Mouse (Mus musculus) forebrain, embryonic 12.5 days (tissue): Measurements from ENCODE around the gene Phc2. TPM values are rescaled to one million over a fixed set of nuclear protein-coding genes. Genes with fewer than 3 reads are reported as not detected.
A peak's percentile ranks its signal among the peaks of the same experiment; 100 is the strongest.

Experiments used
- ATAC-seq: fragments of 200-750 bp; cut with Nextera tagmentation; 2 replicates; pipeline ENCODE4 v1.8.0; 2017; ENCODE audit warnings: moderate TSS enrichment; ENCODE audit not compliant: low FRiP score
- H3K27ac ChIP-seq: fragments of 300-500 bp; sonication (generic); 2 replicates; pipeline ENCODE4 v1.5.1; 2016; ENCODE audit warnings: mild to moderate bottlenecking
- H3K27me3 ChIP-seq: fragments of 300-500 bp; sonication (generic); 2 replicates; pipeline ENCODE4 v1.6.1; 2016; ENCODE audit warnings: mild to moderate bottlenecking
- H3K36me3 ChIP-seq: fragments of 300-500 bp; sonication (generic); replicated peaks from 2 replicates; pipeline ENCODE4 v1.6.1; 2016; ENCODE audit warnings: mild to moderate bottlenecking
- H3K4me1 ChIP-seq: fragments of 300-500 bp; sonication (generic); 2 replicates; pipeline ENCODE4 v1.6.1; 2016
- H3K4me2 ChIP-seq: fragments of 300-500 bp; sonication (generic); 2 replicates; pipeline ENCODE4 v1.6.1; 2016; ENCODE audit warnings: mild to moderate bottlenecking, moderate library complexity
- H3K4me3 ChIP-seq: fragments of 300-500 bp; sonication (generic); replicated peaks from 2 replicates; pipeline ENCODE4 v1.5.1; 2016; ENCODE audit warnings: mild to moderate bottlenecking
- H3K9ac ChIP-seq: fragments of 300-500 bp; sonication (generic); 2 replicates; pipeline ENCODE4 v1.6.1; 2016; ENCODE audit warnings: mild to moderate bottlenecking
- H3K9me3 ChIP-seq: fragments of 300-500 bp; sonication (generic); 2 replicates; pipeline ENCODE4 v1.6.1; 2016
- WGBS: fragments of 180-500 bp; shearing (Covaris S2); methylation state at CpG from one replicate; pipeline ENCODE4 v1.1.7; 2016; 5-methylcytosine and 5-hydroxymethylcytosine counted together
- polyA plus RNA-seq: library from polyadenylated mRNA; unstranded; fragments of >200 nt; fragmentation: Nextera tagmentation; extraction: Ambion mirVana; gene quantifications from 2 replicates; pipeline ENCODE4 v1.2.1, GENCODE M21; 2016

Phc2 gene
- polyA plus RNA-seq, 1 experiment from 2014 or later = 148 TPM

DNA sequence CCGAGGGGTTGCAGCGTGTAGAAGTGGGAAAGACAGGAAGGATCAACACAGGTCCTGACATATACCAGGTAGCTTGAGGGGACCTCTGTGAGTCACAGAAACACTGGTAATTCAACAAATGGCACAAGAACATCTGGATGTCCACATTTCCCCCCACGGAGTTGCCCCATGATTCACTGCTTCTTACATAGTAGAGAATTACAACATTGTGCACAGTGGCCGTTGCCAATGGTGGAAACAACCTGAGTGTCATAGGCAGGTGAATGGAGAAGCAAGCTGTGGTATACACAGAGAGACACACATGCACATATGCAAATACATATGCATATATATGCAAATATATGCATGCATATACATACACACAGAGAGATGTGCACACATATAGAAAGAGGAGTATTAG lies 45.4 kb downstream of the Phc2 start:
- ATAC-seq = no peak
- H3K27ac ChIP-seq = no peak overlapping the region
- no peaks in the 10 kb centered on the region for H3K9me3 ChIP-seq
- H3K36me3 ChIP-seq = no peaks in the 10 kb centered on the region
- 93% methylated on average over 4 of the region's 4 CpGs for WGBS
- no peak overlapping the region for H3K4me3 ChIP-seq
- H3K4me2 ChIP-seq = no peak overlapping the region
- peaks cover 15% of the 10 kb centered on the region for H3K4me1 ChIP-seq
- H3K27me3 ChIP-seq = no peaks in the 10 kb centered on the region
- no peak overlapping the region for H3K9ac ChIP-seq

- Histone ChIP-seq H3K4me2 (no peak overlapping the region), H3K4me3 (no peak overlapping the region), H3K27me3 (no peaks in the 10 kb centered on the region), H3K4me1 (peaks cover 14% of the 10 kb centered on the region), H3K27ac (no peak overlapping the region), H3K9ac (no peak overlapping the region), H3K9me3 (no peaks in the 10 kb centered on the region), H3K36me3 (no peaks in the 10 kb centered on the region)
- ATAC-seq = no peak; the same call in 1 of the 2 replicates
- 60% methylated on average over 2 of the region's 2 CpGs for WGBS
Observed at GRCm38 (mm10) chr4:128700543-128700942, 46.0 kb downstream of the Phc2 start.

DNA sequence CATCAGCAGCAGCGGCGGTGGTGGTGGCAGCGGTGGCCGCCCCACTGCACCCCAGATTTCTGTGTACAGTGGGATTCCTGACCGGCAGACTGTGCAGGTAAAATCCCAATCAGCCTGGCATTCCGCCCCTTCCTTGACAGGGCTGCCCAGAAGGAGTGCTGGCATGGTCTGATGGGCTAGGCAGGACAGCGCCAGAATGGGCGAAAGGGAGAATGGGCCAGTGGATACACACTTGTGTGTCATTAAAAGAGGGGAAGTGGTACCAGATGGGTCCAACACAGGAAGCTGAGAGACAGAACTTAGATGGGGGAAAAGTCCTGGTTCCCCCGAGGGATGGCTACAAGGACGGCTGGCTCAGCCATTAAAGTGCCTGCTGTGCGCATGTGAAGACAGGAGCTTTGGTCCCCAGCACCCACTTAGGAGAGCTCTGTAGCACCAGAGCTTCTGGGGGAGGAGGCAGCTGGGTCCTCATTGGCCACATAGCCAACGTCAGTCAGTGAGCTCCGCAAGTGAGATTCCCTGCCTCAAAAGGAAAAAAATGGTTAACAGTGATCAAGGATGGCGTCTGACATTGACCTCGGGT lies 50.7 kb downstream of the Phc2 start:
- no peak for ATAC-seq
- Histone ChIP-seq H3K4me1 (peaks cover 1% of the 10 kb centered on the region; the same call in 1 of the 2 replicates), H3K27me3 (peaks cover 21% of the 10 kb centered on the region), H3K36me3 (no peaks in the 10 kb centered on the region), H3K4me3 (no peak overlapping the region), H3K9ac (no peak overlapping the region), H3K27ac (no peak overlapping the region), H3K9me3 (no peaks in the 10 kb centered on the region), H3K4me2 (no peak overlapping the region)
- 93% methylated on average over 15 of the region's 15 CpGs for WGBS

- Histone ChIP-seq H3K9me3 (no peaks in the 10 kb centered on the region), H3K27me3 (peaks cover 25% of the 10 kb centered on the region), H3K4me2 (no peak overlapping the region), H3K36me3 (no peaks in the 10 kb centered on the region), H3K4me1 (peaks cover 14% of the 10 kb centered on the region), H3K9ac (no peak overlapping the region), H3K4me3 (no peak overlapping the region), H3K27ac (no peak overlapping the region)
- no peak for ATAC-seq
- 20% methylated on average over 9 of the region's 9 CpGs for WGBS
Observed at GRCm38 (mm10) chr4:128706626-128707025, 52.1 kb downstream of the Phc2 start.

GRCm38 (mm10) chr4:128707384-128707783 lies 52.9 kb downstream of the Phc2 start:
- 54% methylated on average over 4 of the region's 4 CpGs for WGBS
- no peak overlapping the region for H3K27ac ChIP-seq

DNA sequence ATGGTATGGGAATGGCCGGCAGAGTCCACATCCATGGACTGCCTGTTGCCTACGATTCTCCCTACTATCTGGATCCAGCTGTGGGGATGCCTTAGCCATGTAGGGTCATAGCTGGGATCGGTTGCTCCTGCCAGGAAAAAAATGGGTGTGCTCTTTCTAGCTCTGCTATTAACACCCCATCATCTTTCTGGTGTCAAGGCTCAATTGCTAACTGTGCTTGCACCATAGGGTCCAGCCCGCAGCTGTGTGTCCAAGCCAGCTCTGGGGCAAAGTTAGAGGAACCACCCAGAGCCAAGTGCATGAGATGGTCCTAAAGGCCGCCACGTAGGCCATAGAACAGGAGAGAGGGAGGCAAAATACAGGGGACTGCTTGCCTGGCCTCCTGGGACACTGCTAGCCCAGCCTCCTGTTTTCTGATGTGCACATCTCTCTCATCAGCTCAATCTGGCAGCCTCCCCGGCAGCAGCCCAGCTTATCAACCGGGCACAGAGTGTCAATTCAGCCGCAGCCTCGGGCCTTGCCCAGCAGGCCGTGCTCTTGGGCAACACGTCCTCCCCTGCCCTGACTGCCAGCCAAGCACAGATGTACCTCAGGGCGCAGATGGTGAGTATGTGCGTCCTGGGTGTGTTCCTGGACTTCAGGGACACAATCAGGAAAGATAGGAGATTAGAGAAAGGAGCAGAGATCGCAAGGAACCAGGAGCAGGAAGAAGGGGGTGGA lies 54.7 kb downstream of the Phc2 start:
- Histone ChIP-seq H3K4me2 (no peak overlapping the region), H3K36me3 (no peaks in the 10 kb centered on the region), H3K27ac (no peak overlapping the region), H3K27me3 (peaks cover 25% of the 10 kb centered on the region), H3K9me3 (no peaks in the 10 kb centered on the region), H3K4me1 (peaks cover 39% of the 10 kb centered on the region), H3K9ac (no peak overlapping the region), H3K4me3 (no peak overlapping the region)
- WGBS = 79% methylated on average over 15 of the region's 15 CpGs
- ATAC-seq = no peak

More at GRCm38 (mm10) chr4:128707384-128707783, 52.9 kb downstream of the Phc2 start:
- H3K9ac ChIP-seq = no peak overlapping the region
- H3K36me3 ChIP-seq = no peaks in the 10 kb centered on the region
- no peaks in the 10 kb centered on the region for H3K9me3 ChIP-seq
- no peak for ATAC-seq
- peaks cover 25% of the 10 kb centered on the region for H3K27me3 ChIP-seq
- H3K4me3 ChIP-seq = no peak overlapping the region
- H3K4me2 ChIP-seq = no peak overlapping the region
- peaks cover 22% of the 10 kb centered on the region for H3K4me1 ChIP-seq

- Histone ChIP-seq H3K9ac (no peak overlapping the region), H3K4me1 (peaks cover 45% of the 10 kb centered on the region), H3K27me3 (peaks cover 25% of the 10 kb centered on the region), H3K4me3 (no peak overlapping the region), H3K4me2 (no peak overlapping the region), H3K9me3 (no peaks in the 10 kb centered on the region), H3K36me3 (no peaks in the 10 kb centered on the region), H3K27ac (no peak overlapping the region)
- 94% methylated on average over 12 of the region's 12 CpGs for WGBS
- no peak for ATAC-seq
Observed at GRCm38 (mm10) chr4:128709781-128710166, 55.3 kb downstream of the Phc2 start.

GRCm38 (mm10) chr4:128710286-128710685 lies 55.8 kb downstream of the Phc2 start:
- Histone ChIP-seq H3K4me2 (no peak overlapping the region), H3K9me3 (no peaks in the 10 kb centered on the region), H3K27me3 (peaks cover 25% of the 10 kb centered on the region), H3K4me1 (peaks cover 50% of the 10 kb centered on the region), H3K9ac (no peak overlapping the region), H3K27ac (no peak overlapping the region), H3K36me3 (no peaks in the 10 kb centered on the region), H3K4me3 (no peak overlapping the region)
- 78% methylated on average over 6 of the region's 6 CpGs for WGBS
- no peak for ATAC-seq

DNA sequence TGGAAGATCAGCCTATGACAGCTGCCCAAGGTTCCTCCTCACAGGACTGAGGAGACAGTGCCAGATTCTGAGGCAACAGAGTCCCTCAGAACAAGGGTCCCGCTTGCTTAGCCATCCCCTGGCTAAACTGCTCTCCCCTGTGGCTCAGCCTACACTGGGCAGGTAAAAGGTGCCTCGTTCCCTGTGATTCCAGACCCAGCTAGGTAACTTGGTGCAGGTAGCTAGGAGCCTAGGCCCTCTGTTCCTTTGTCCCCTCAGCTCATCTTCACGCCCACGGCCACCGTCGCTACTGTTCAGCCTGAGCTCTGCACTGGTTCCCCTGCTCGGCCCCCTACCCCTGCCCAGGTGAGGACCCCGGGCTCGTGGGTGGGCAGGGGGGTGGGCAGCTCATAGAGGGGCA lies 56.3 kb downstream of the Phc2 start:
- Histone ChIP-seq H3K9me3 (no peaks in the 10 kb centered on the region), H3K27me3 (peaks cover 25% of the 10 kb centered on the region), H3K36me3 (no peaks in the 10 kb centered on the region), H3K9ac (no peak overlapping the region), H3K4me3 (no peak overlapping the region), H3K27ac (no peak overlapping the region), H3K4me2 (peak overlapping the region; percentile 60), H3K4me1 (peaks cover 55% of the 10 kb centered on the region)
- 72% methylated on average over 9 of the region's 9 CpGs for WGBS
- ATAC-seq = no peak

- peak overlapping the region; percentile 59 for H3K27ac ChIP-seq
- H3K4me2 ChIP-seq = peak overlapping the region; percentile 60
- peak; percentile 44 for ATAC-seq
- H3K9ac ChIP-seq = peak overlapping the region; percentile 38; the same call in 1 of the 2 replicates
- 3% methylated on average over 24 of the region's 24 CpGs for WGBS
- peaks cover 25% of the 10 kb centered on the region for H3K27me3 ChIP-seq
- no peaks in the 10 kb centered on the region for H3K36me3 ChIP-seq
- peaks cover 63% of the 10 kb centered on the region for H3K4me1 ChIP-seq
- no peaks in the 10 kb centered on the region for H3K9me3 ChIP-seq
- peak overlapping the region; percentile 20; the same call in 1 of the 2 replicates for H3K4me3 ChIP-seq
Observed at GRCm38 (mm10) chr4:128711455-128712135, 57.1 kb downstream of the Phc2 start.

GRCm38 (mm10) chr4:128712136-128712655 lies 57.7 kb downstream of the Phc2 start:
- 29% methylated on average over 13 of the region's 13 CpGs for WGBS
- ATAC-seq = no peak
- H3K4me2 ChIP-seq = peak overlapping the region; percentile 60
- peaks cover 67% of the 10 kb centered on the region for H3K4me1 ChIP-seq
- peaks cover 21% of the 10 kb centered on the region for H3K27me3 ChIP-seq
- no peaks in the 10 kb centered on the region for H3K36me3 ChIP-seq
- no peaks in the 10 kb centered on the region for H3K9me3 ChIP-seq
- H3K9ac ChIP-seq = peak overlapping the region; percentile 38; the same call in 1 of the 2 replicates
- H3K4me3 ChIP-seq = peak overlapping the region; percentile 20; the same call in 1 of the 2 replicates
- H3K27ac ChIP-seq = peak overlapping the region; percentile 59

- Histone ChIP-seq H3K27ac (0 out of 2 replicates have a peak overlapping the region, but pooled peaks have one; percentile 31), H3K4me2 (no peak overlapping the region), H3K36me3 (no peaks in the 10 kb centered on the region), H3K4me3 (no peak overlapping the region), H3K4me1 (peaks cover 75% of the 10 kb centered on the region), H3K9me3 (no peaks in the 10 kb centered on the region), H3K27me3 (peaks cover 14% of the 10 kb centered on the region), H3K9ac (no peak overlapping the region)
- ATAC-seq = no peak
- WGBS = 76% methylated on average over 6 of the region's 6 CpGs
Observed at GRCm38 (mm10) chr4:128712941-128713340, 58.4 kb downstream of the Phc2 start.
